Mouse (Mus musculus): ENCODE data around the gene Card19. TPM values are rescaled to one million over a fixed set of nuclear protein-coding genes. Genes with fewer than 3 reads are reported as not detected.

The Card19 gene
- total and polyA plus RNA-seq, 3 experiments = 15.8 to 51.8 TPM; not detected in 1

DNA sequence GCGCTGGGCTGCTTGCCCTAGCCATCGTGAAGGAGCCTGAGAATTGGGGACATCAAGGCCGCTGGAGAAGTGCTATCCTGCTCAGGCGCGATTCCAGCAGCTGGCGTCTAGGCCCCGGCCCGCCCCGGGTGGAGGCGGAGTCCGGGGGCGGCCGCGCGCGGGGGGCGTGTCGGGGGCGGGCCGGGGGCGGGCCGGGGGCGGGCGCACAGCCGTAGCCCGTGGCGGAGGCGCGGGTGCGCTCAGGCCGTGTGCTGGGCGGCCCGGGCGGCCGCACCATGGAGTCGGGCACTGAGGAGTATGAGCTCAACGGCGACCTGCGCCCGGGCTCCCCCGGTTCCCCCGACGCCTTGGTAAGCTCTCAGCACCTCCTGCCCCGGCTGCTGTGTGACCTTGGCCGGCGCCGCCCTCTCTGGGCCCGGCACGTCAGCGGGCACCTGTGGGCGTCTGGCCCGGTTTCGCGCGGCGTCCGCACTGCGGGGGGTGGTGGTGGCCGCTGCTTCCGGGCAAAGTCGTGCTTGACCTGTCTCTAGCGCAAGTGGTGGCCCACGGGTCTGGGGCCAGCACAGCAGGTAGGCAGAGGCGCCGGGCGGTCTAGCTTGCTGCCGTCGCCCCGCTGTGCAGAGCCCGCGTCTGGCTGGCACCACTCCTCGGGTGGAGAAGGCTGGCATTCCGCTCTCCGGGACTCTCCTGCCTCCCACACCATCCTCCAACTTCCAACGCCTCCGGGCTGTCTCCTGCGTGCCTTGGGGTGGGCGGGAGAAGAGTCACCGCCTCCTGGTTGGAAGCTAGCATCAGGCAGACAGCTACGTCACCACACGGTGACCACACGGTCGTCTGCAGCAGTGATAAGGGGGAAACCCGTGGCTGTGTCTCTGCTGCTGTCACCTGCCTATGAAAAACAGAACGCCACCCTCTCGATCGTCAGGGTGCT lies 28.3 kb downstream of the Card19 start, which contains the start of gene Ninj1 (continued):
- TF ChIP-seq TAL1 (IDR thresholded peaks at IDR 0.05; ENCODE audit: low read length) (peak; percentile 76), JUND (IDR thresholded peaks at IDR 0.05; ENCODE audit: low read depth, low read length) (no peak), TBP (IDR thresholded peaks at IDR 0.05; ENCODE audit: low read depth, low read length) (0 out of 2 replicates have a peak, but pooled peaks have one; percentile 37), POLR2AphosphoS2 (IDR thresholded peaks at IDR 0.05; ENCODE audit: low read length) (peak; percentile 50; the same call in 1 of the 2 replicates), USF2 (IDR thresholded peaks at IDR 0.05; ENCODE audit: borderline replicate concordance in 1 of 2, insufficient read depth in 1 of 2, low read depth in 1 of 2, low read length in 2 of 2) (no peak), ZKSCAN1 (IDR thresholded peaks at IDR 0.05; ENCODE audit: low read depth, low read length) (no peak), GATA1 (IDR thresholded peaks at IDR 0.05; ENCODE audit: low read depth, low read length) (peak; percentile 81), RCOR1 (IDR thresholded peaks at IDR 0.05; ENCODE audit: low read depth, low read length) (no peak), MEF2A (IDR thresholded peaks at IDR 0.05; ENCODE audit: extremely low read depth, insufficient replicate concordance, low read depth, low read length, poor library complexity, severe bottlenecking) (0 out of 2 replicates have a peak, but pooled peaks have one; percentile 10), NELFE (IDR thresholded peaks at IDR 0.05; ENCODE audit: low read depth, low read length) (peak; percentile 57), MYB (IDR thresholded peaks at IDR 0.05; ENCODE audit: low read depth, low read length) (no peak), TCF12 (IDR thresholded peaks at IDR 0.05; ENCODE audit: low read depth, low read length) (peak; percentile 72), HCFC1 (IDR thresholded peaks at IDR 0.05; ENCODE audit: low read depth, low read length) (peak; percentile 59; the same call in 1 of the 2 replicates), ZNF384 (IDR thresholded peaks at IDR 0.05; ENCODE audit: low read depth, low read length) (no peak), CTCF (IDR thresholded peaks at IDR 0.05 in 2 of 3, conservative IDR thresholded peaks at IDR 0.05 in 1 of 3; ENCODE audit: control insufficient read depth in 1 of 3, insufficient read depth in 1 of 3, low read depth in 2 of 3, low read length in 3 of 3, poor library complexity in 1 of 3, severe bottlenecking in 1 of 3) (no peak), E2F4 (IDR thresholded peaks at IDR 0.05; ENCODE audit: borderline replicate concordance, low read depth, low read length) (no peak), ZMIZ1 (IDR thresholded peaks at IDR 0.05; ENCODE audit: low read depth, low read length) (no peak), MYC (IDR thresholded peaks at IDR 0.05; ENCODE audit: low read depth, low read length) (no peak), EP300 (IDR thresholded peaks at IDR 0.05; ENCODE audit: low read depth in 1 of 2, low read length in 2 of 2) (peak; percentile 22 to 60; a peak in 1 of 4 replicates), BHLHE40 (IDR thresholded peaks at IDR 0.05; ENCODE audit: borderline replicate concordance, low read depth, low read length) (peak; percentile 92), RAD21 (IDR thresholded peaks at IDR 0.05; ENCODE audit: low read depth, low read length) (no peak)

DNA sequence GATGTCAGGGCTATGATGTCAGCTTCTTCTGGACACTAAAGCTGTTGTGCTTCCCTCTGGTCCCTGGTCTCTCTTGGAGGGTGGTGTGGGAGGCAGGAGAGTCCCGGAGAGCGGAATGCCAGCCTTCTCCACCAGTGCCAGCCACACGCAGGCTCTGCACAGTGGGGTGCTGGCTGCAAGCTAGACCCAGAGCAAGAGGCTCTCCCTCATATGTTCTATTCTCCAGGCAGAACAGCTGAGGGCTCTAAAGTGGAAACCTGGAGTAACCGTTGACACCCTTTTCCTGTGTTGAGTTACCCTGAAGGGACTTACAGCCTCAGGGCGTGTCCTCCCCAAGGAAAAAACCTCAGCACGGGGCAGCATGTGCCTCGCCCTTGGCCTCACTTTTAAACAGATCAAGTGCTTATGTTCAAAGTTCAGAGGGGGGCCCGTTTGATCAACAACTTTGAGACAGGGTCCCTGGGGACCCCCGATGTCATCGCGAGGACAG lies 29.0 kb downstream of the Card19 start:
- Histone ChIP-seq H3K4me1 (ENCODE audit: control insufficient read depth in 1 of 2, insufficient read depth in 2 of 2, low read length in 2 of 2) (peaks cover 0 to 14% of the 10 kb centered on the region in 2 experiments; a peak in 3 of 4 replicates), H3K9me3 (replicated peaks; ENCODE audit: insufficient read depth, low read length) (no peaks in the 10 kb centered on the region), H3K79me2 (ENCODE audit: control insufficient read depth, insufficient read depth, low read length, poor library complexity) (no peaks in the 10 kb centered on the region; the same call in 1 of the 2 replicates), H3K27me3 (ENCODE audit: control insufficient read depth in 1 of 2, insufficient read depth in 2 of 2, low read length in 2 of 2) (no peaks in the 10 kb centered on the region), H3K4me3 (ENCODE audit: control insufficient read depth in 1 of 2, insufficient read depth in 1 of 2, low read depth in 2 of 2, low read length in 2 of 2) (peak overlapping the region; percentile 28 to 33), H3K27ac (ENCODE audit: control insufficient read depth, low read depth, low read length) (peak overlapping the region; percentile 57), H3K9ac (ENCODE audit: control insufficient read depth, low read depth, low read length, poor library complexity, severe bottlenecking) (peak overlapping the region; percentile 72), H3K36me3 (ENCODE audit: control insufficient read depth in 1 of 2, insufficient read depth in 2 of 2, low read length in 2 of 2) (peaks cover 0 to 9% of the 10 kb centered on the region in 2 experiments; a peak in 2 of 4 replicates)
- no peak for DNase-seq (ENCODE audit: low read depth, low spot score)
- TF ChIP-seq MAX (IDR thresholded peaks at IDR 0.05; ENCODE audit: low read length) (peak; percentile 81), MAZ (IDR thresholded peaks at IDR 0.05; ENCODE audit: low read depth, low read length) (0 out of 2 replicates have a peak, but pooled peaks have one; percentile 33), MYB (IDR thresholded peaks at IDR 0.05; ENCODE audit: low read depth, low read length) (no peak), ETS1 (IDR thresholded peaks at IDR 0.05; ENCODE audit: low read depth, low read length) (0 out of 2 replicates have a peak, but pooled peaks have one; percentile 23), MYC (IDR thresholded peaks at IDR 0.05; ENCODE audit: low read depth, low read length) (peak; percentile 51; the same call in 1 of the 2 replicates)
